8 mouse cellular contexts compared by ENCODE assay signal in the genomic region with DNA sequence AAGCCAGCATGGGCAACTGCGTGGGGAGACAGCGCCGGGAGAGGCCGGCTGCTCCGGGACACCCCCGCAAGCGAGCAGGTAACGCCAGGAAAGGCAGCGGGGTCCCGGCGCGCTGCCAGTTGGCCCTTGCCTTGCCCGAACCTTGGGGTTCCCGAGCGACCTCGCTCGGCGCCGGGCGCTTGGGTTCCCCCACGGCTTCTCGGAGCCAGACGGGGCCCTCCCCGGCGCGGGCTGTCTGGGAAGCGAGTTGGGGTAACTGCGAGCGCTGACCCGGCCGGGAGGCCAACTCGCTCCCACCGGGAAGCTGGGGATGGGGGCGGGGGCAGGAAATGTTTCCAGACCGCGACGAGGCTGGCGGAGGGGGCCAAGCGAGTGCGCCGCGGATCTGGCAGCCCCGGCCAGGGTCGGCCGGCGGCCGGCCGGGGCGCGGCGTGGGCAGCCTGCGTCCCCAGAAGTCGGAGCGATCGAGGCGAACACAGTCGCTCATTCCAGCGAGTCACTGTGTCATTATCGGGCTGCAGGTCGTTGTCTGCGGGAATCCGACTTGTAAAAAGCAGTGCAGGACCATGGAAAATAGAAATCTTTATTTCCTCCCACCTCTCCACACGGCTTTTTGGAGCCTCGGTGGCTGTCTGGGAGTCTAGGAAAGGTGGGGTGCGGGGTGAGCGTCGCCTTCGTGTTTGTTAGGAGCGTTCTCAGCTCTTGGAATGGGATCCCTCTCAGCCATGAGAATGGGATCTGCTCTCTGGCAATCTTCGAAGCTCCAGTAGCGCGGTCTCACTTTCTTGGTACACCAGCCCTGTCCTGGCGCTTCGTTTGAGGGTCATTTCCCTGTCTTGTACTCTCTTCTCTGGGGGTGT. TPM values are rescaled to one million over a fixed set of nuclear protein-coding genes. Genes with fewer than 3 reads are reported as not detected.
DNase-seq lines count a peak whose midpoint lies in the region; ATAC-seq and TF ChIP-seq lines count a peak whose summit lies in the region.

No protein-coding gene starts in this region.

- DNase-seq in thymus, postnatal 10 days (ENCODE audit: low spot score in 2 of 2) = peak; percentile 38 to 53
- no peak for DNase-seq in thymus, postnatal 25 days
- no peak for DNase-seq in hindbrain, embryonic 10.5 days (ENCODE audit: low spot score)
- DNase-seq in liver, embryonic 11.5 days (ENCODE audit: low spot score) = peak; percentile 41
- peak; percentile 48 for DNase-seq in neural tube, embryonic 11.5 days (ENCODE audit: low spot score)

- no peak for TF ChIP-seq CTCF in bone marrow macrophage, adult 2 months (IDR thresholded peaks at IDR 0.05; ENCODE audit: low read depth, low read length)

- H3K27me3 ChIP-seq in forebrain, embryonic 13.5 days = peaks cover 16% of the 10 kb centered on the region
- H3K27me3 ChIP-seq in hindbrain, embryonic 10.5 days (ENCODE audit: insufficient read depth, poor library complexity, severe bottlenecking) = peaks cover 21% of the 10 kb centered on the region
- H3K27me3 ChIP-seq in liver, embryonic 11.5 days (replicated peaks; ENCODE audit: control insufficient read depth, insufficient read depth, low read length) = peaks cover 2% of the 10 kb centered on the region; the same call in 1 of the 2 replicates
- H3K27me3 ChIP-seq in neural tube, embryonic 11.5 days (ENCODE audit: control insufficient read depth, insufficient read depth, low read length) = 0 out of 2 replicates have a peak, but pooled peaks cover 4% of the 10 kb centered on the region

- H3K36me3 ChIP-seq in forebrain, embryonic 13.5 days (ENCODE audit: poor library complexity, severe bottlenecking) = no peaks in the 10 kb centered on the region
- H3K36me3 ChIP-seq in hindbrain, embryonic 10.5 days = no peaks in the 10 kb centered on the region
- H3K36me3 ChIP-seq in liver, embryonic 11.5 days (ENCODE audit: control insufficient read depth, insufficient read depth, low read length) = no peaks in the 10 kb centered on the region
- no peaks in the 10 kb centered on the region for H3K36me3 ChIP-seq in neural tube, embryonic 11.5 days (ENCODE audit: control insufficient read depth, insufficient read depth, low read length)

- WGBS in forebrain, embryonic 13.5 days = under 1% methylated on average over 74 of the region's 74 CpGs
- WGBS in hindbrain, embryonic 10.5 days = under 1% methylated on average over 74 of the region's 74 CpGs
- WGBS in liver, embryonic 11.5 days = under 1% methylated on average over 74 of the region's 74 CpGs
- under 1% methylated on average over 68 of the region's 74 CpGs for WGBS in neural tube, embryonic 11.5 days

- peak overlapping the region; percentile 87 for H3K4me3 ChIP-seq in bone marrow macrophage, adult 2 months (ENCODE audit: insufficient read depth, low read length)
- H3K4me3 ChIP-seq in forebrain, embryonic 13.5 days = peak overlapping the region; percentile 80
- peak overlapping the region; percentile 91 for H3K4me3 ChIP-seq in hindbrain, embryonic 10.5 days
- H3K4me3 ChIP-seq in liver, embryonic 11.5 days (ENCODE audit: low read depth, low read length) = peak overlapping the region; percentile 90
- peak overlapping the region; percentile 85 for H3K4me3 ChIP-seq in neural tube, embryonic 11.5 days (ENCODE audit: low read depth, low read length)

- ATAC-seq in forebrain, embryonic 13.5 days = no peak
- ATAC-seq in liver, embryonic 11.5 days (replicated peaks; ENCODE audit: low FRiP score) = no peak
- no peak for ATAC-seq in neural tube, embryonic 11.5 days (ENCODE audit: insufficient read depth, low FRiP score, low TSS enrichment)
- no peak for ATAC-seq in erythroid progenitor cell, adult 5-6 weeks (replicated peaks; ENCODE audit: low FRiP score, poor library complexity, severe bottlenecking)

- peak overlapping the region; percentile 100 for H3K4me2 ChIP-seq in forebrain, embryonic 13.5 days
- H3K4me2 ChIP-seq in liver, embryonic 11.5 days = peak overlapping the region; percentile 100
- H3K4me2 ChIP-seq in neural tube, embryonic 11.5 days (ENCODE audit: low read depth) = peak overlapping the region; percentile 100

- peaks cover 28% of the 10 kb centered on the region for H3K4me1 ChIP-seq in bone marrow macrophage, adult 2 months (ENCODE audit: control insufficient read depth, insufficient read depth, low read length)
- H3K4me1 ChIP-seq in forebrain, embryonic 13.5 days = peaks cover 25% of the 10 kb centered on the region
- H3K4me1 ChIP-seq in hindbrain, embryonic 10.5 days (replicated peaks) = peaks cover 34% of the 10 kb centered on the region
- peaks cover 8% of the 10 kb centered on the region; the same call in 1 of the 2 replicates for H3K4me1 ChIP-seq in liver, embryonic 11.5 days (replicated peaks; ENCODE audit: control insufficient read depth, insufficient read depth, low read length)
- H3K4me1 ChIP-seq in neural tube, embryonic 11.5 days (ENCODE audit: control insufficient read depth, insufficient read depth, low read length) = peaks cover 5% of the 10 kb centered on the region

- peak overlapping the region; percentile 75 for H3K27ac ChIP-seq in bone marrow macrophage, adult 2 months (ENCODE audit: insufficient read depth, low read depth, low read length)
- H3K27ac ChIP-seq in forebrain, embryonic 13.5 days = peak overlapping the region; percentile 66; the same call in 1 of the 2 replicates
- peak overlapping the region; percentile 92 for H3K27ac ChIP-seq in hindbrain, embryonic 10.5 days
- peak overlapping the region; percentile 79 for H3K27ac ChIP-seq in liver, embryonic 11.5 days (ENCODE audit: low read depth, low read length)
- H3K27ac ChIP-seq in neural tube, embryonic 11.5 days (ENCODE audit: low read depth, low read length) = 0 out of 2 replicates have a peak overlapping the region, but pooled peaks have one; percentile 46

- peak overlapping the region; percentile 75 for H3K9ac ChIP-seq in forebrain, embryonic 13.5 days
- H3K9ac ChIP-seq in liver, embryonic 11.5 days (ENCODE audit: low read depth, low read length) = peak overlapping the region; percentile 78
- H3K9ac ChIP-seq in neural tube, embryonic 11.5 days (ENCODE audit: low read length) = peak overlapping the region; percentile 72

- no peak for TF ChIP-seq POLR2A in bone marrow macrophage, adult 2 months (IDR thresholded peaks at IDR 0.05; ENCODE audit: borderline replicate concordance, low read depth, low read length)

- no peaks in the 10 kb centered on the region for H3K9me3 ChIP-seq in forebrain, embryonic 13.5 days (replicated peaks)
- no peaks in the 10 kb centered on the region for H3K9me3 ChIP-seq in hindbrain, embryonic 10.5 days
- no peaks in the 10 kb centered on the region for H3K9me3 ChIP-seq in liver, embryonic 11.5 days (ENCODE audit: control insufficient read depth, low read length)
- H3K9me3 ChIP-seq in neural tube, embryonic 11.5 days (ENCODE audit: control insufficient read depth, low read length) = no peaks in the 10 kb centered on the region

RNA-seq across cellular contexts. Expression of a gene that starts 0.6 kb away (rescaled TPM):
- 44.1 and 46.7 TPM in 2 replicates for polyA plus RNA-seq in bone marrow macrophage, adult 2 months (2012; ENCODE audit: insufficient read depth, insufficient read length, missing spikeins)
- 5.7 and 5.8 TPM in 2 replicates for polyA plus RNA-seq in forebrain, embryonic 13.5 days (2015; fragmentation: Nextera tagmentation; extraction: Ambion mirVana)
- polyA plus RNA-seq in hindbrain, embryonic 10.5 days (2016; fragmentation: Nextera tagmentation; extraction: Ambion mirVana) = 11.5 and 16.9 TPM in 2 replicates
- polyA plus RNA-seq in liver, embryonic 11.5 days (2014; fragmentation: Nextera tagmentation; extraction: Ambion mirVana) = 6.7 and 7.3 TPM in 2 replicates
- 9.9 and 11.2 TPM in 2 replicates for polyA plus RNA-seq in neural tube, embryonic 11.5 days (2014; fragmentation: Nextera tagmentation; extraction: Ambion mirVana)
- total RNA-seq in erythroid progenitor cell, adult 5-6 weeks (2015; ENCODE audit: low replicate concordance) = 4.3 TPM in 1 of 2 replicates, not detected in the other
- 8.2 TPM in 1 of 2 replicates, not detected in the other for total RNA-seq in erythroid progenitor cell, adult 5-6 weeks (2017; ENCODE audit: low replicate concordance)

RNA-seq across cellular contexts. Expression of a gene that starts 1.2 kb away (rescaled TPM):
- 43.7 and 57.0 TPM in 2 replicates for polyA plus RNA-seq in bone marrow macrophage, adult 2 months (2012; ENCODE audit: insufficient read depth, insufficient read length, missing spikeins)
- polyA plus RNA-seq in forebrain, embryonic 13.5 days (2015; fragmentation: Nextera tagmentation; extraction: Ambion mirVana) = 32.6 and 35.2 TPM in 2 replicates
- 32.2 and 39.5 TPM in 2 replicates for polyA plus RNA-seq in hindbrain, embryonic 10.5 days (2016; fragmentation: Nextera tagmentation; extraction: Ambion mirVana)
- polyA plus RNA-seq in liver, embryonic 11.5 days (2014; fragmentation: Nextera tagmentation; extraction: Ambion mirVana) = 27.9 and 29.1 TPM in 2 replicates
- 29.0 and 35.1 TPM in 2 replicates for polyA plus RNA-seq in neural tube, embryonic 11.5 days (2014; fragmentation: Nextera tagmentation; extraction: Ambion mirVana)
- 20.5 and 73.5 TPM in 2 replicates for total RNA-seq in erythroid progenitor cell, adult 5-6 weeks (2015; ENCODE audit: low replicate concordance)
- total RNA-seq in erythroid progenitor cell, adult 5-6 weeks (2017; ENCODE audit: low replicate concordance) = 10.1 and 15.4 TPM in 2 replicates

RNA-seq across cellular contexts. Expression of a gene that starts 48.9 kb away (rescaled TPM):
- polyA plus RNA-seq in bone marrow macrophage, adult 2 months (2012; ENCODE audit: insufficient read depth, insufficient read length, missing spikeins) = 43.9 and 44.3 TPM in 2 replicates
- polyA plus RNA-seq in forebrain, embryonic 13.5 days (2015; fragmentation: Nextera tagmentation; extraction: Ambion mirVana) = 86.5 and 96.5 TPM in 2 replicates
- polyA plus RNA-seq in hindbrain, embryonic 10.5 days (2016; fragmentation: Nextera tagmentation; extraction: Ambion mirVana) = 87.1 and 92.5 TPM in 2 replicates
- 58.9 and 63.0 TPM in 2 replicates for polyA plus RNA-seq in liver, embryonic 11.5 days (2014; fragmentation: Nextera tagmentation; extraction: Ambion mirVana)
- polyA plus RNA-seq in neural tube, embryonic 11.5 days (2014; fragmentation: Nextera tagmentation; extraction: Ambion mirVana) = 66.8 and 69.2 TPM in 2 replicates
- total RNA-seq in erythroid progenitor cell, adult 5-6 weeks (2015; ENCODE audit: low replicate concordance) = 21.4 and 31.4 TPM in 2 replicates
- total RNA-seq in erythroid progenitor cell, adult 5-6 weeks (2017; ENCODE audit: low replicate concordance) = 15.1 and 25.8 TPM in 2 replicates

RNA-seq across cellular contexts. Expression of a gene that starts 48.9 kb away (rescaled TPM):
- 17.8 and 19.0 TPM in 2 replicates for polyA plus RNA-seq in bone marrow macrophage, adult 2 months (2012; ENCODE audit: insufficient read depth, insufficient read length, missing spikeins)
- 83.2 and 86.5 TPM in 2 replicates for polyA plus RNA-seq in forebrain, embryonic 13.5 days (2015; fragmentation: Nextera tagmentation; extraction: Ambion mirVana)
- 75.5 and 92.1 TPM in 2 replicates for polyA plus RNA-seq in hindbrain, embryonic 10.5 days (2016; fragmentation: Nextera tagmentation; extraction: Ambion mirVana)
- polyA plus RNA-seq in liver, embryonic 11.5 days (2014; fragmentation: Nextera tagmentation; extraction: Ambion mirVana) = 101 and 109 TPM in 2 replicates
- 61.3 and 67.0 TPM in 2 replicates for polyA plus RNA-seq in neural tube, embryonic 11.5 days (2014; fragmentation: Nextera tagmentation; extraction: Ambion mirVana)
- 16.9 and 21.0 TPM in 2 replicates for total RNA-seq in erythroid progenitor cell, adult 5-6 weeks (2015; ENCODE audit: low replicate concordance)
- total RNA-seq in erythroid progenitor cell, adult 5-6 weeks (2017; ENCODE audit: low replicate concordance) = 7.1 and 14.1 TPM in 2 replicates

RNA-seq across cellular contexts. Expression of a gene that starts 53.6 kb away (rescaled TPM):
- not detected in 2 replicates for polyA plus RNA-seq in bone marrow macrophage, adult 2 months (2012; ENCODE audit: insufficient read depth, insufficient read length, missing spikeins)
- polyA plus RNA-seq in forebrain, embryonic 13.5 days (2015; fragmentation: Nextera tagmentation; extraction: Ambion mirVana) = 0.15 and 0.21 TPM in 2 replicates
- 0.39 TPM in 1 of 2 replicates, not detected in the other for polyA plus RNA-seq in hindbrain, embryonic 10.5 days (2016; fragmentation: Nextera tagmentation; extraction: Ambion mirVana)
- polyA plus RNA-seq in liver, embryonic 11.5 days (2014; fragmentation: Nextera tagmentation; extraction: Ambion mirVana) = not detected in 2 replicates
- polyA plus RNA-seq in neural tube, embryonic 11.5 days (2014; fragmentation: Nextera tagmentation; extraction: Ambion mirVana) = 0.45 and 0.48 TPM in 2 replicates
- not detected in 2 replicates for total RNA-seq in erythroid progenitor cell, adult 5-6 weeks (2015; ENCODE audit: low replicate concordance)
- not detected in 2 replicates for total RNA-seq in erythroid progenitor cell, adult 5-6 weeks (2017; ENCODE audit: low replicate concordance)

Comparison
In these comparisons a context has a peak if more than half of its experiments do, and no peak if none do; other contexts are left out.
1. DNase-seq: peak in thymus, postnatal 10 days (2 of 2), liver, embryonic 11.5 days (single experiment) and neural tube, embryonic 11.5 days (single experiment); none in thymus, postnatal 25 days (single experiment) and hindbrain, embryonic 10.5 days (single experiment).
2. Peak in every context shown above with its lines, with median percentiles within 50 percentile points of each other: H3K27ac ChIP-seq, H3K4me3 ChIP-seq, H3K4me2 ChIP-seq and H3K9ac ChIP-seq.